Mouse (Mus musculus): ENCODE measurements around the gene Tm4sf19. TPM values are rescaled to one million over a fixed set of nuclear protein-coding genes. Genes with fewer than 3 reads are reported as not detected.
A peak's percentile ranks its signal among the peaks of the same experiment; 100 is the strongest.

Tm4sf19 gene
- not detected in 2 replicates for total RNA-seq (2021)
- long read RNA-seq, experiment 1, result 0 reads
- long read RNA-seq, experiment 2, result 0 reads

DNA sequence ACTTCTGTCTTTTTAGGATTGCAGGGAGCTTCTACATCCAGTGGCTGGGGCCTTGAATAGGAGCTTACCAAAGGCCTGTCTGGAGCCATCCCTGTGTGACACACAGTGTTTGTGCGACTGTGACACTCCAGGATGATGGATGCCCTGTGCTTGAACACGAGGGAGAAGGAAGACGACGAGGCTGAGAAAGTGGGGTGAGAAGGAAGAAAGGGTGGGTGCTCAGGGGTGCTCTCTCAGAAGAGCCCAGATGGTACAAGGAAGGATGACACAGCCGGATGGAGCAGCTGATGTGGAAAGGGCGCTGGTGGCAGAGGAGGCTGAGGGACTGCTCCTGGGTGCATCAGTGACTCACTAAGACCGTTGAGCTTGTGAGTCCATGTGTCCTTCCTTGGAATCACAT, at the start of gene Tm4sf19:
Gene Tm4sf19 (plus strand): TSS at position 240 of the 400 bp plus-strand sequence.
- peak; percentile 23 for DNase-seq

DNA sequence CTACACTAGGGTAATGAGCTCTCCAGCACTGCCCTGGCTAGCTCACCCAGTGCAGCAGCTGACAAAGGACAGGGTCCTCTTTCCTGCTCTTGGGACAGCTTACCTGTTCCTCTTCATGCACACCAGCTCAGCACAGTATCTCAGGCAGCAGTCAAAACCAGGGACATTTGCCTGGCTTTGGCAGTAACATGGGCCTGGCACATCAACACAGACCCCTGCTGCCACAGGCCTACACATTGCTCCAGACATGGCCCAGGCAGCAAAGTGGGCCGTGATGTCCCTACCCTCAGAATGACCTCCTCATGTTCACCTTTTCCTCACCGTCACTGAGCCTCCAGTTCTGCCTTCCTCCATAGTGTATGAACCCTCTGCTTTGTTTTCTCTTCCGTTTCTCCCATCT, 49.5 kb upstream of the Tm4sf19 start:
- DNase-seq, result no peak

DNA sequence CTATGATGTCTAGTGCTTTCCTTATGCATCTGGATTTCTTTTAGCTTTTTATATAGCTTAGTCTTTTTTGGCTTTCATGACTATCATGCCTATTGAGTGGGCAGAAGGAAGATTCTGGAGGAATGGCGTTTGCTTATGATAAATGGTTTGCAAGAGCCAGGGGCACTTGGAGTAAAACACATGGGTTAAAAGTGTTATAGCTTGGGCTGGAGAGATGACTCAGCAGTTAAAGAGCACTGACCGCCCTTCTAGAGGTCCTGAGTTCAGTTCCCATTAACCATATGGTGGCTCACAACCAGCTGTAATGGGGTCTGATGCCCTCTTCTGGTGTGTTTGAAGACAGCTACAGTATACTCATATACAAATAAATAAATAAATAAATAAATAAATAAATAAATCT, 36.8 kb upstream of the Tm4sf19 start:
- DNase-seq, result no peak

DNA sequence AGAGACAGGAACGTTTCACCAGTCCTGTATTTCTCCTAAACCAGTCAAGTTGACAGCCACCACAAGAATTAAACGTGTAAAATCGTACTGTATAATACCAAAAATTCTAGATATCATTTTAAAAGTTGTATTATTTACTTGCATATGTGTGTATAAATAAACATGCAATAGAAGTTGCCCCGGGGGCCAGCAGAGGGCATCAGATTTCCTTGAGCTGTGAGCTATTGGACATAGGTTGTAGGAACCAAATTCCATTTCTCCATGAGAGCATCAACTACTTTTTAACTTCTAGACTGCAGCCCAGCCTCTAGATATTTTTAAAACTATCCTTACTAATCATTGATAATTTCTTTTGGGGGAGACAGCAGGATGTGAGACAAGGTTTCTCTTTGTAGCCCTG, 29.0 kb upstream of the Tm4sf19 start:
- DNase-seq, result peak; percentile 57

DNA sequence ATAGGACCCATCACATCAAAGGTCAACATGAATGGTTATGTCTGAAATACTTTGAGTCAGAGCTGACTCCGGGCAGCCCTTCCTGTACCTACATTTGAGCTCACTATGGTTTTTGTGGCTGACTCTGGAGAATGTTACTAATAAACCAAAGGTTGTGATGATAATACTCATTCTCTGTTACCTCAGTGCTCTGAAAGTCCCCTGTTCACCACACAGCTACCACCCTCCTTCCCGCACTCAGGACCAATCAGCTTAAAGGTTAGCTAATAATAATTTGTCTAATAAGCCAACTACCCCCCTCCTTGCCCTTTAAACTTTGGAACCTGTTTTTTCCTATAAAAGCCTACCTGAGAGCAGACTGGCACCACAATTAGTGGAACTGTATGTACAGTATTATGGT, 20.7 kb upstream of the Tm4sf19 start:
- DNase-seq, result no peak

DNA sequence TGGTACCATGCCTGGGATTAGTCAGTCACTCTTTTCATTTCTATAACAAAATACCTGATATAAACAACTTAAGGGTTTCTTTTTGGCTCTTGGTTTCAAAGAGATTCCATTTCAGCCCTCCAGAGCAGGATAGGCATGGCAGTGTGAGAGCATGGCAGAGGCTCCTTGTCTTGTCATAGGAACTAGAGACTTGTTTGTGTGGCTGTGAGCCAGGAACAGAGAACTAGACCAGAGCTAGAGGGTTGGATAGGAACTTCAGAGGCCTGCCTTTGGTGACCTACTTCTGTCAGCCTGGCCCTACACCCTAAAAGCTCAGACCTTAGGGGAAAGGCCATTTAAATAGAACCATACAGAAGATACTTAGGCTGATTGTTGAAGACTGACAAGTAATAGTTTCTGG, 17.4 kb upstream of the Tm4sf19 start:
- no peak for DNase-seq

DNA sequence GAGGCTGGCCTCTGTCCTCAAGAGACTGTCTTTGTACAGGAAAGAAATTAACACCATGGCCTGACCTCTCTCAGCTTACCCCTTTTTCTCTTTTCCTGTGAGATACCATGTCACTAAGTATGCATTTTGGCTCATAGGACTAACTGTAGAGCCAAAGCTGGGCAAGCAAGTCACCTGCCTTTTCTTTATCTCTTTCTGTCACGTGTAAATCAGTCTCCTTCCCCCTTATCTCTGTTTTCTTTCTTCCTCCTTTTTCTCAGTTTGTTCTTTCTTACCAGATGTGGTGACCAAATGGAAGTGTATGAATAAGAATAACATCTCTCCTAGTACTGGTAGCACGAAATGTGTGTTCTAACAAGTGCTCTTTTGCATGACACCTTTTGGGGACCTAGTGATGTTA, 15.4 kb upstream of the Tm4sf19 start:
- no peak for DNase-seq

DNA sequence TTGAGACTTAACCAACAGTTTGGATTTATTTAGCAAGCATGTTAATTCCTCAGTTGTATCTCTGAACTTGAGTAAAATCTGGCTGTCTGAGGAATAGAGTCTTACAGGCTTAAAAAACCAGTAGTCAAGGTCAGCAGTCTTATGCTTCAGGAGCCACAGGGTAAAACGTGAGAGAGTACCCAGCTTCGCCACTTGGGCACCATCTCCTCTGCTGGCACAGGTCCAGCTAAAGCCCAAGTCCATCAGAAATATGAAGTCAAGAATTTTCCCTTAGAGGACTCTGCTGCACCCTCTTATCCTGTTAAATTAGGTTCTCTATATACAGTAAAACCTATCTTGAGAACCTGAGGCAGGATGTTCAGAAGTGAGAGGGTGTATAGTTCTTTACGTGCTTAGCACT, 13.5 kb upstream of the Tm4sf19 start:
- no peak for DNase-seq

DNA sequence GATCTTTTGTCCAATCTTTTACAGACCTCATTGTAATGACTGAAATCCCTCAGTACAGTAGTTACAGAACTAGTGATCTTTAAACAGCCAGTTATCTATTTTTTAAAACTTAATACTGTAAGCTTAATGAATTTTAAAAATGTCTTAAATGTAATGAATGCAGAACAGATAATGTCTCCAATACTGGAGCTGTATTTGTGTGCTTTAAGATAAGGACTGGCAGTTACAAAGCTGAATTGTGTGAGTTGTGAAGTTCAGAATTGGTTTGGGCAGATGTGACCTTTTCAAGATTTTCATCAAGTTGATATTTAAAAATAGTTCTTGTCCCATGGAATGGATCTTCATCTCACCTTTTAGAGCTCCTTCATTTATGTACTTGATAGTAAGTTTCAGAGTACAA, 11.3 kb upstream of the Tm4sf19 start:
- no peak for DNase-seq

DNA sequence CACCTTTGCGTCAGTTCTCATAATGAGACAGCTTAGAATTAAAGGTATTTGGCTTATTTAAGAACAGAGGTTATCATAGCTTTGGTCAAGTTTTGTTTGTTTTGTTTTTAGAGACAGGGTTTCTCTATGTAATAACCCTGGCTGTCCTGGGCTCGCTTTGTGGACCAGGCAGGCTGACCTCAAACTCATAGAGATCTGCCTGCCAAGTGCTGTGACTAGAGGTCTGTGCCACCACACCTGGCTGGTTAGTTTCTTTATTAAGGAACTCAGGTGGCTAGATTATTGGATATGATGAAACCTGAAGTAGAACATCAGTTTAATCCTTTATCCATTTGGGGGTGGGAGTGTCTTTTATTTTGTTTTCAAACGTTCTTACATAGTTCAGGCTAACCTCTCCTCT, 10.5 kb upstream of the Tm4sf19 start:
- no peak for DNase-seq

DNA sequence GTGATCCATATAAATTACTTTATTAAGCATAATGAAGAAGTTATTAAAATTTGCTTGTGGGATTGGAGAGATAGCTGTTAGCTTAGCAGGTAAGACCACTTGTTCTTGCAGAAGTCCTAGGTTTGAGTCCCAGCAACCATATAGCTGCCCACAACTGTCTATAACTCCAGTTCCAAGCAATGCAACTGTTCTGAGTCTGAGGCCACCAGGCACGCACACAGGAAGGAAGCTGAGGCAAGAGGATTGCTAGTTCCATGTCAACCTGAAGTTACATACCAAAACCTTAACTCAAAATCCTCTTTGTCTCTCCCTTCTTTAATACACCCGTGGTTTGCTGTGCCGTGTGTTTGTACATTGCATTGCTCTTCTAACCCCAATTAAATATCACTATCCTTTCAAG, 9.4 kb upstream of the Tm4sf19 start:
- DNase-seq, result no peak

DNA sequence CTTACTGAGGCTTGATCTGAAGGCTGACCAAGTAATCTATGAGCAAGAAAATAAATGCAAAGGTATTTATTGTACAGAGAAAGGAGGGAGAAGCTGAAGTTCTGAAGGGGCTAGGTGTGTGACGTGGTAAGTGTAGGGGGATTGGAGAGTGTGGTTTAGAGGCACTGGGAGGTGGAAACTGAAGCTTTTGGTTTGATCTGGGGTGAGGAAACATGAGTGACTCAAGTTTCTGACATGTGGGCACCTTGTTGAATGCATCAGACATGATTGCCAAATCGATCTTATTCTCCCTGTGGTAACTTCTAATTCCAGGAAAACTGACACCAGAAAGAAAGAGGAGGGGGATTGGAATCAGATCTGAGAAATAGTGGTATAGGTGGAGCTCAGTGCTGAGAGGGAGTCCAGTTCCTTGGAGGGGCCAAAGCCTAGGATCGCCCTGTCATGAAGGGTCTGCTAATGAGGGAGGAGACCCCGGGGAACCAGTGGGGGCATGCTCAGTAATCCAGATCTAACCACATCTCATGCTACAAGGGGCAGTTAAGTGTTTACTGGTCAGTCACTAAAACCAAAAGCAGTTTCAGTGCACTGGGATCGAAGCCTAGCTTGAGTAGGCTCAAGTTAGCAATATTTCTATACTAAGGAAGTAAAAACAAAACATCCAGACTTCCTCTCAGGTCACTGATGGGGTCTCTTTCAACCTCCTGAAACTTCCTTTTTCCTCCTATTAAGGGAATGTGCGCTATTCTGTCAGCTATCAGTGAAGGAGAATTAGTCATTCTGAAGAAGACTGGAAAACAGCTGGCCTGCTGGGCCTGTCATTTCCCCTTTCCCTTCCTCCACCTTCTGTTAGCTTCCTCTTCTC, 4.4 kb upstream of the Tm4sf19 start:
- no peak for DNase-seq

DNA sequence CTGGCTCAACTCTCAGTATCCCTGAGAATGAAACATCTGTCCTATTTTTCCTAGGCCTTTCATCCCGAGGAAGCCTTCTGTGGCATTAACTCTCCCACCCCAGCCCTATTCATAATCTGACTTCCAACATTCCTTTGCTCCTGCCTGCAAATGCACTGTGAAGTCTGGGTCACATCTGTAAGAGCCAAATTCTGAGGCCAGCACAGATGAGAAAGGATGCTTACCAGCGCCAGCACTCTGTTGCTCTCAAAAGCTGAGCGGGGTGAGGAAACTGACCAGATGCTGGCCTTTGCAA, 3.8 kb upstream of the Tm4sf19 start:
- DNase-seq, result no peak

DNA sequence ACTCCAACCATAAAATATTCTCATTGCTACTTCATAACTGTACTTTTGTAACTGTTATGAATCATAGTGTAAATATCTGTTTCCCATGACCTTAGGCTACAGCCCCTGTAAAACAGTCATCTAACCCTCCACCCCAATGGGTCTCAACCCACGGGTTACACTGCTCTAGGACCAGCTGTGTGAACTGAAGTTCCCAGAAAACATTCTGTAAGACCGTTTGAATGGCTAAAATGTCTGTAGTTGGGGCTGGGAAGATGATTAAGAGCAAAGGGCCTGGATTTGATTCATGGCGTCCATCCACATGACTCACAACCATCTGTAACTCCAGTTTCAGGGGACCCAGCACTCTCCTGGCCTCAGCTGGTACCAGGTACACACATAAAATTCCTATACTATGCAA, 2.1 kb upstream of the Tm4sf19 start:
- DNase-seq, result no peak

DNA sequence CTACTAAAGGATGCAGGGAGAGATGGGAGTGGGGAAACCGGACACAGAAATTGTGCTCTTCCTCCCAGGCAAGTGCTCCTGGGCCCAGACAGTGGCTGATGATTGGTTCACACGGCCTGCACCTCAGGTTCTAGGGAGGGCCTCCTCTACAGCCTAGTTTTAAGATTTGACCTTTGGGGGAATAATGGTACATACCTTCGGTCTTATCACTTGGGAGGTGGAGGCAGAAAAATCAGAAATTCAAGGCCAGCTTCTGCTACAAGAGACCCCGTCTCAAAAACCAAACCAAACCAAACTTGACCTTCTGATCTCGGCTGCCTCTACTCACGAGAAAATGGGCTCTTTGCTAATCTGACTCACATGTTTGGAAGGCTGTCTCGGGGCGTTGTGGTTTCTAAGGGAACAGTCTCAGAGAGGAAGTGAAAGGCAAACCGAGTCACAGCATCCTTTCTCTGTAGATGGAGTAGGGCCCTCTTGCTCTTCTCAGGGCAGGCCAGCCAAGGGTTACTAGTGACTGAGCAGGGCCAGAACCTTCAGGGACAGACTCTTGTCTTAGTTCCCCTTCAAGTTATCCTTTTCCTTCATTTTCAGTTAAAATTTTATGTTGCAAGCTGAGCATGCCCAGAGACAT, 1.1 kb downstream of the Tm4sf19 start:
- no peak for DNase-seq

DNA sequence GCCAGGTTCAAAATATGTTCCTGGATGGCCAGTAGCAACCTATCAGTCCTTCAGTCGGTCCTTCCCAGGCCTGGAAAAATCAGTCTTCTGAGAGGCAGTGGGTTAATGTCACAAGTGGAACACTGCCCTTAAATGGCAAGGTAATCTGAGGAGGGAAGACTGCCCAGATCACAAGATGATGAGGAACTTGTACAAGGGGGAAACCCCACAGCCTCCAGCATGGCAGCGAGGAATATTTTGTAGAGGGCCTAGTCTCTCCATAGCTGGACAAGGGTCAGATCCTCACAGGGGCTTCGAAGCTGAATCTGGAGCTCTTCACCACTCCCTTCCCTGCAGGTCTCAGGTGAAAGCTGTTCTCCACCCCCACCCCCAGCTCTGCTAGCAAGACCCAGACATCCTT, 2.5 kb downstream of the Tm4sf19 start:
- DNase-seq, result no peak

DNA sequence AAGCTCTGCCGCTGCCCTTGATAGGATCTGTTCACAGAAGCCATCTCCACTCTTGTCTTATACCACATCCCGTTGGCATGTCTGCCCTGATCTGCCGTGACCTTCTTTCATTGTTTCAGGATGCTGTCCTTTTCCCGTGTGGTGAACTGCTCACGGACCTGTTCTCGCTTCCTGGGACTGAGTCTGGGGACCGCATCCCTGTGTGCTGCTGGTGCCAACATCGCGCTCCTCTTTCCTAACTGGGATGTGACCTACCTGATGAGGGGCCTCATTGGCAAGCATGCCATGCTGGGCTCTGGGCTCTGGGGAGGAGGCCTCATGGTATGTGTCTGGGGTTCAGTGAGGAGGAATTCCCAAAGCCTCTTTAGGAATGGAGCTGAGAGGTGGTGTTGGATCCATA, 5.4 kb downstream of the Tm4sf19 start:
- DNase-seq, result no peak

DNA sequence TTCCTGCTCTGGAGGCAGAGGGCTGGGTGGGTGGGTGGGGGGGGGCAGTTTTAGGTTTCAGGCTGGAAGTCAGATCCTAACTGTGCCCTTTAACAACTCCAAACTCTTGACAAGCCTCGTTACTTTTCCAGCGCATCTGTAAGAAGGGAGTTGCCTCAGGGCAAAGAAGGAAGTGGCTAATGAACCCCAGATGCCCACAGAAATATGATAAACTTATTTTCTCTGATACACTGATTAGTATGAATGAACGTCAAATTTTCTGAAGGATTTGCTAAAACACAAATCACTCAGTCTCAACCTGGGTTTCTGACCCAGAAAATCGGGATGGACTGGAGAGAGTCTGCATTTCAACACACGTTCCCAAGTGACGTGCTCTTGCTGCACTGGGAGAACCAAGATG, 6.4 kb downstream of the Tm4sf19 start:
- no peak for DNase-seq

DNA sequence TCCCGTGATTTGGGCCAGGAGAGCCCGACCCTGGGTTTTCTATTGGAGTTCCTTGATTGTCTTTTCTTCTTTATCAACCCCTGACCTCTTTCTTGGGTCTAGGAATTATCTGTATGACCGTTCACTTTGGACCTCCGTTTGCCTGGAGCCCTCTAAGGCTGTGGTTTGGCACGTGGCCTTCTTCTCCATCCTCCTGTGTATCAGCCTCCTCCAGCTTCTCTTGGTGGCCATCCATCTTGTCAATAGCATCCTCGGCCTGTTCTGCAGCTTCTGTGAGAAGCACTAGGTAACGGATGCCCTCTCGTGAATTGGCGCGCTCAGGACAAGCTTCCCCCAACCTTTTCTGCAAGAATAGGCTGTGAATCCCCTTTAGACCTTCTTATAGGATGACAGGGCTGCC, 7.4 kb downstream of the Tm4sf19 start:
- DNase-seq, result no peak

DNA sequence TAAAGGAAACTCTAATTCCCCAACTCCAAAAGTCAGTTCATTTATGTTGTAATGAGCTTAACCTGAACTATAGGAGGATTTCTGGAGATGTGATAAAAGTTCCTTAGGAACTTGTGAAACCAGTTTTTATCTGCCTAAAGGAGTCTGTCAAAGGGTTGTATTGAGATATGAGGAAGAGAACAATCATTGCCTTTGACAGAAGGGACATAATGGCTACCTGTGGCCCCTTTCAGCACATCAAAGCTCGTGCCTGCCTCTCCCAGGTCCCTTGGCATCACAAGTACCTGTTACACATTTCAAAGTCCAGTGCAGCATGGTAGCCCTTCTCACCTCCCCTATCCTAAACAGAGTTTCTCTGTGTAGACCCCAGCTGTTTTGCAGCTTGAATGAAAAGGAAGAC, 17.2 kb downstream of the Tm4sf19 start:
- DNase-seq, result no peak

DNA sequence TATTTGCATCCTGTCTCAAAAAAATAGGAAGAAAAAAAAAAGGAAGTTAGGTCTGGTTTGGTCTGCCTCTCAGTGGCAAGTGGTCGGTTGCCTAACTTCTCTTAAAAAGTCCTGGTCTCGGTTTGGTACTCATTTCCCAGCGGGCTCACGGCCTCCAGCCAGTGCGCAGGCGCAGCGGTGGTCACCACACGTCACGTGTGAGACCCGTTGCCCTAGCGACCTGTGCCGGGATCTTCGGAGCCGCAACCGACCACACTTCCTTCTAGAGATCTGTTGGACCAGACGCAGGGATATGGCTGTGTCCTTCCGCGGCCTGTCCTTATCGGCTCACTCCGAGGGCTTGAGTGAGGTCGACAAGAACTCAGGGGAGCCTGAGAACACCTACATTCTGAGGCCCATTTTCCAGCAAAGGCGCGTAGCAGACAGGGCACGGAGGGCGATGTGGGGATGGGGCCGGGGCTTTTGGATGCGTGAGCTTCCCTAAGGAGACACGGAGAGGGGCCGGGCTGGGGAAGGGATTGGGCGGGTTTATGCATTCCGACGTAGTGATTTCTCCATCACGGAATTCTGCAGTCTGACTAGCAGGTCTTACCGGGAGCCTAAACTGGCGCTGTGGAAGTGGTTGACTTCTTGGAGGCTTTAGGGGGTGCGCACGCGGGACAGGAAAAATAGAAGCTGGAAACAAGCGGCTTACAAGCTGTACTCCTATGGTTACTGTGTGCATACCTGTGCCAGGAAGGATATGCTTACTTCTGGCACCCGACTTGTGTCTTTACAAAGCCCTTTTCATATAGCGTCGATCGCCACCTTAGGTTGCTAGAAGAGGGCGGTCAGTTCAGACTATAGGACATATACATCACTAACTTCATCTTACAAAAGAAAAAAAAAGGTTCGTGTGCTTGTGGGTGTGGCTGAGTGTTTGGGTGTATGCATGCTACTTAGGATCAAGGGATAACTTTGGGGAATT, 19.5 kb downstream of the Tm4sf19 start, which contains the start of gene Tctex1d2:
Gene Tctex1d2 (plus strand): TSS at position 186 of the 967 bp plus-strand sequence.
- DNase-seq, result peak; percentile 98

DNA sequence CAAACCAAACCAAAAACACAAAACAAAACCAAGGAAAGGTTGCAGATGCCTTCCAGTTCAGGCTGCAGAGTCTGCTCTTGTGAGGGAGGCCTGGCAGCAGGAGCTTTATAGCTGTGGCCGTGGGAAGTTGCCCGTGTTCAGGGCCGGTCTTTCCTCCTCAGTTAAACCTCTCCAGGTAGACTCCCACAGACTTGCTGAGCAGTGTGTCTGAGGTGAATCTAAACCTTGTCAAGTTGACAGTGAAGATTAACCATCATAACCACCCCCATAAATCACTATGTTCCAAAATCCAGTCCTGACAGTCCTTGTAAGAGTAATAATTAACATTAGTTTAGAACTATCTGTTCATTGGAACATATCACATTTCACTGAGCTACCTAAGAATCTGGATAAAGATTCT, 27.2 kb downstream of the Tm4sf19 start:
- no peak for DNase-seq

DNA sequence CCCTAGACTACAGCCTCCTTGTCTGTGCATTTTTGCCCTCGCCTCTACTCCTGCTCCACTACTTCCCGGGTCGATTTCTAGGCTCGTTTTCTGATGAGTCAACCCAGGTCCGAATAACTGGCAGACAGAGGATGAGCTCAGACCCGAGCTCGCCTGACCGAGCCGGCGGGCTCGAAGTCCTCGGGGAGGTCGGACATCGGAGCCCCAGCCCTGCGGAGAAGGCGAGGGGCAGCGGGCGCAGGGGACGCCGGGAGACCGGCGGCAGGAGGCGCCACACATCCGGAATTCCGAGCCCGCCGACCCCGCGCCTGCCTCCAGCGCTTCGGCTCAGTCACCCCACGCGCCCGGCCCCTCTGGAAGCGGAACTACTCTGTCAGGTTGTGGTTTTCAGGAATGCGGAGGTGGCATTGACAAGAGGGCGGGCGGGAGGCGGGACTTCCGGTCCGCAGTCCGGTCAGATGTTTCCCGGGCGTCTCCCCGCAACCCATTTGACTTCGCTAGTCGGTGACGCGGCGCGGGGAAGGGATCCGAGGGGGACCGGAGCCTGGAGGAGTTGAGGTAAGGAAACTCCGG, 30.3 kb downstream of the Tm4sf19 start, which contains the start of gene Pcyt1a:
Gene Pcyt1a (plus strand): TSS at position 448 of the 573 bp plus-strand sequence.
- peak; percentile 94 for DNase-seq
